Mouse (Mus musculus) right cerebral cortex, adult 2 months (tissue): ENCODE data around the gene 1700015F17Rik.

Experiments used
- DNase-seq, 2 experiments: peaks; one replicate each; pipeline ENCODE4 v3.0.0; 2021 to 2022; ENCODE audit warnings: low spot score in 2 of 2

The 1700015F17Rik gene

GRCm38 (mm10) chr5:5479043-5479442 lies at the start of gene 1700015F17Rik:
Gene 1700015F17Rik, minus strand, starts transcription at chr5:5479143.
- DNase-seq = no peak

GRCm38 (mm10) chr5:5515411-5515810 lies 36.5 kb upstream of the 1700015F17Rik start:
- no peak for DNase-seq

GRCm38 (mm10) chr5:5514196-5515076 lies 35.5 kb upstream of the 1700015F17Rik start, which contains the start of gene Cldn12:
Gene Cldn12, minus strand, starts transcription at chr5:5514958.
- DNase-seq = peak; percentile 95 to 97

- no peak for DNase-seq
Observed at GRCm38 (mm10) chr5:5511401-5511800, 32.5 kb upstream of the 1700015F17Rik start.

- peak; percentile 36 to 57 for DNase-seq
Observed at GRCm38 (mm10) chr5:5510989-5511388, 32.0 kb upstream of the 1700015F17Rik start.

DNA sequence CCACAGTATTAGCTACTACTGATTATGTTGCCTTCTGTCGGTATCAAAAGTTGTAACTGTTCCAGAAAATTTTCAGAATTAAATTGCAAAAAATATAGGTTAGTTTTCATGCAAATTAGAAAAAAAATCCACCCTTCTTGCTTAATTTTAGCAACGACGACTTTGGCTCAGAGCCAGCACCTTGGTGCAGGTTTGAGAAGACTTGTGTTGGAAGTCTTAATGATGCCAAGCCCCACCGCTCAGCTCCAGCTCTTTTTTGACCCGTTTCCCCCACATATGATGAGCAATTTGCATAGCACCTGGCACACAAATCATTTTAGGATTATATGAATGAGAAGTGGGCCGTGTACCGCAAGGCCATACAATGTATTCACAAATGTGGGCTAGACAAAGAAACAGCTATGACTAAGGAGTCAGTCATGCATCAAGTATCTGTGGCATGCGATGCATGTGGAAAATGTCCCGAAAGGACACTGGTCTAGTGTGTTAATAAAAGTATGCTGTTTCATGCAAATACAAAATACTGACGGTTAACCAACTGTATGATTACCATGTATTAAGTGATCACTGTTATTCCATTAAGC lies 31.5 kb upstream of the 1700015F17Rik start:
- DNase-seq = peak; percentile 19 to 37

- no peak for DNase-seq
Observed at GRCm38 (mm10) chr5:5508231-5508630, 29.3 kb upstream of the 1700015F17Rik start.

DNA sequence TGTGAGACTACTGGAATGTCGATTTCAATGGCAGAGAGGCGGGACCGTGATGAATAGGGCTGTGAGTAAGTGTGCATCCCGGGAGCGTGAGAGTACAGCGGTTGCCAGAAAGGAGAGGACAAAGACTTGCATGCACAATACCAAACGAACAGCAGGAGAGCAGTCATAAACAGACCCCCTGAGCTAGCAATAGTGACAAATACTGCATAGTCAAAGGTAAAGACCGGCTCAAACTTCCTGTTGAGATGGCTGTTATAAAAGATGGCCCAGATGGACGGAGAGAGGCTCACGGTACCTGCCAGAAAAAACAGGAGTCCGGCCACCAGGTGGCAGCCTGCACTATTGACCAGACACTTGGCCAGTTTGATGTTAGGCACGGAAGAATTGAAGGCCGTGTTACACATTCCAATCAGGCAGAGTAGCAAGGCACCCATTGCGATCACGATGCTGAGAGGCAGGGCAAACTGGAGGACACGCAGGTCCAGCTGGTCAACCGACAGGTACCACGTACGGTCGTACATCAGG lies 28.8 kb upstream of the 1700015F17Rik start:
- peak; percentile 74 to 84 for DNase-seq

DNA sequence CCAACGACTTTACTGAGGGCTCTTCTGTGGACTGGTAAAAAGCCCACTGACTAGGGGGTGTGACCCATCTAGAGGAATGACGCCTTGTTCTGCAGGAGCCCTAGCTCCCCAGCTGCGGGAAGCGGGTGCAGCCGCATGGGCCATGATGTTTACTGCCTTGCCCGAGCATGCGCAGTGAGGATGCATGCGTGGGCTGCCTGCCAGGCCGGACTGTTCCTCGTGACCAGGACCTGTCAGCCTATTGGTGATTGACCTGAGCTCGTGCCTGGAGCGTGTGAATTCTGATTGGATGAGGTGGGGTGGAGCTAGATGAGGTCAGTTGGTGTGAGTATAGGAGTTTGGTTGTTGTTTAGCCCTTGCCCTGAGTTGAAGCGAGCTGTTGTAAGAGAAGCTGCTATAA lies 25.5 kb upstream of the 1700015F17Rik start:
- DNase-seq = no peak

GRCm38 (mm10) chr5:5503381-5503780 lies 24.4 kb upstream of the 1700015F17Rik start:
- no peak for DNase-seq

DNA sequence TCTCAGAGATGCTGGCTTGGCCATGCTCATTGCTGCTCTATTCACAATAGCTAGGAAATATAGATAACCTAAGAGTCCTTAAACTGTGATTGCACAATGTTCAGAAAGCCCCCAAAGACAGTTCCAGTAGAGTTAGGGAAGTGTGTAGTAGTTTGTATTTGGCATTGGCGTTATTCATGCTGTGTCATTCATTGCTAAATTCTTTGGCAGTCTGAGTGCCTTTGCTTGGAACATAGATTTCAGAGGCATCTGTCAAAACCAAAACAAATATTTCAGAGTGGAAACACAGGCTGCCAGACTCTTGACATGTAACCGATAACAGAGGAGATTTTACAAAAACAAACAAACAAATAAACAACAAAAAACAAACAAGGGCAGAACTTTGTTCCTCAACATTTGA lies 22.6 kb upstream of the 1700015F17Rik start:
- DNase-seq = no peak

DNA sequence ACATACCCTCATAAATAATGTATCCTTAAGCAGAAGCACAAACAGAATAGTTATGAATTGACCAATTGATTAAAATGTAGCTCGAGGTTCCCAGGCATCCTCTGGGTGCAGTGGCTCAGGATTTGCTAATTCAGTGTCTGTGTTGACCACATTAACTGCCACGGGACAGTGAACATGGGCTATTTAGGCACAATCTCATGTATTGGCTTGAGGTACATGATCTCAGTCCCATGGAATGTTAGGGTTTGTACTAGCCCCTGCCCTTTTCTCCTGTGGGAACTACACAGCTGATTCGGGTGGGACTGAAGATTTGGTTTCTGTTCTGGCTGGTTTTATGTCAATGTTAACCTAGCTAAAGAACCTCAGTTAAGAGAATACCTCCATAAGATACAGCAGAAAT lies 17.4 kb upstream of the 1700015F17Rik start:
- no peak for DNase-seq

DNA sequence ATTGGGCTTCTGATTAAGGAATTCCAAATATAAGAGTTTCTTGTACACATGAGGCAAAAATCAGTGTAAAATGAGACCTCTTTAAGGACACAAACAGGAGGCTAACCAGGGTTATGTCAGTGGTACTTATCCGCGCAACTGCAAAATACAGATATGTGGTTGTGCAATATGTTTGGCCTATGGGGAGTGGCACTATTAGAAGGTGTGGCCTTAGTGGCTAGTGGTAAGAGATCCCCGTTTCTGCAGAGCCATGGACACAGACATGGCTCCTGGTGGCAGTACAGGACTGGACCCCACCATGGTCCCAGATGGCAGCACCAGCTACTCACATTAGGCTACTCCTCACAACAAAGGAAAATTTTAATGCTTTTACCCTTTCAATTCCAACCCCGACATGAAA lies 16.1 kb upstream of the 1700015F17Rik start:
- no peak for DNase-seq

GRCm38 (mm10) chr5:5494269-5495005 lies 15.5 kb upstream of the 1700015F17Rik start:
- peak in 1 of 2 experiments; percentile 50 for DNase-seq

- no peak for DNase-seq
Observed at GRCm38 (mm10) chr5:5492163-5492562, 13.2 kb upstream of the 1700015F17Rik start.

DNA sequence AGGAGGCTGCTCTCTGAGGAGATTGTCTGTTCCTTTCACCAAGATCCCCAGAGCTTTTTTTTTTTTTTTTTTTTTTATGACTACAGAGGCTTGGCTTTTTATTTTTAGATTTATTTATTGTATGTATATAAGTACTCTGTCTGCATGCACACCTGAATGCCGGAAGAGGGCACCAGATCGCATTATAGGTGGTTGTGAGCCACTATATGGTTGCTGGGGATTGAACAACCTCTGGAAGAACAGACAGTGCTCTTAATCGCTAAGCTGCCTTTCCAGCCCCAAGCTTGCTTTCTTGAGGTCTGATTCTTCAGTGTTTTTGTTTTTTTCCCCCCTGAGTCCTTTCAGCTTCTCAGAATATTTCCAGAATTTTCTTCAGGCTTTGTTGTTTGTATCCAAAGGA lies 7.1 kb upstream of the 1700015F17Rik start:
- no peak for DNase-seq

DNA sequence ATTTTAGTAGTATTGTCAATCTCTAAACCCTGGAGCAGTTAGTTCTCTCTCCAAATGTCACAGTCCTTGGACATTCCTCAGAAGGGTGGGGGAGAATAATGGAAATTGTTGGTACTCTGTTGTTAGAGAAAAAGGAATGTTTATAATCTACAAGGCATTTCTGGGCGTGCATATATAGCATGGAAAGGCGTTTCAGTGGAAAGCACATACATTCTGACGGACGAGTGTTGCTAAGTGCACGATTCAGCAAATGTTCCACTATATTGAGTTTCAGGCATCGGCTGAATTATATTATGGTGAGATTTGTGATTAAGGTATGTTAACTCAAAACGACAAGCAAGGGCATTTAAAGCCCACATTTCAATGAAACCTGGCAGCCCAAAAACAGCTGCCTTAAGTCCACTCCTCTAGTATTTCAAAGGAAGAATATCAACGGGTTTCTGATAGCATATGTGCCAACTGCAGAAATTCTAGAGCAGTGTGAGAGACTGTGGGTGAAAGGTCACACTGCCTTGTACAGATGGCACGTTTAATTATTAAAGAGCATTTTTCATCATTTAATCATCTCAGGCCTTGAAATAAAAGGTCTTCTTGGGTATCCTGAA lies 4.4 kb upstream of the 1700015F17Rik start:
- no peak for DNase-seq

GRCm38 (mm10) chr5:5481662-5482061 lies 2.7 kb upstream of the 1700015F17Rik start:
- peak; percentile 12 to 21 for DNase-seq

DNA sequence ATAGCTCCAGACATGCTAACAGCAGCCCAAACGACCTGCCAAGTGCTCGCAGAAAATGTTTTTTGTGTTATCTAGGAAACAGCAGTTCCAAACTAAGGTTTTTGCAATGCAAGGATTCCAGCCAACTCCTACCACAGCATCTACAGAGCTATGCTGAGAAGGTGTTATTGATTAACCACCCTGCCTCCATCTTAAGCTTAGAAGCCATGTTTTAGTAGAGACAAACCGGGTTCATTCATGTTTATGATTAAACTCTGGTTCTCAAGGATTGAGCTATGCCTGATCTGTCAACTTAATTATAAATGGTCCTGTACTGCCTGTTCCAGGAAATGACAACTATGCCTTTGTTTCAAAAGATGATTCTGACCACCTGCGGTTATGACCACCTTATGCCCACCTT lies 2.8 kb downstream of the 1700015F17Rik start:
- no peak for DNase-seq

- DNase-seq = no peak
Observed at GRCm38 (mm10) chr5:5465256-5465655, 13.7 kb downstream of the 1700015F17Rik start.

DNA sequence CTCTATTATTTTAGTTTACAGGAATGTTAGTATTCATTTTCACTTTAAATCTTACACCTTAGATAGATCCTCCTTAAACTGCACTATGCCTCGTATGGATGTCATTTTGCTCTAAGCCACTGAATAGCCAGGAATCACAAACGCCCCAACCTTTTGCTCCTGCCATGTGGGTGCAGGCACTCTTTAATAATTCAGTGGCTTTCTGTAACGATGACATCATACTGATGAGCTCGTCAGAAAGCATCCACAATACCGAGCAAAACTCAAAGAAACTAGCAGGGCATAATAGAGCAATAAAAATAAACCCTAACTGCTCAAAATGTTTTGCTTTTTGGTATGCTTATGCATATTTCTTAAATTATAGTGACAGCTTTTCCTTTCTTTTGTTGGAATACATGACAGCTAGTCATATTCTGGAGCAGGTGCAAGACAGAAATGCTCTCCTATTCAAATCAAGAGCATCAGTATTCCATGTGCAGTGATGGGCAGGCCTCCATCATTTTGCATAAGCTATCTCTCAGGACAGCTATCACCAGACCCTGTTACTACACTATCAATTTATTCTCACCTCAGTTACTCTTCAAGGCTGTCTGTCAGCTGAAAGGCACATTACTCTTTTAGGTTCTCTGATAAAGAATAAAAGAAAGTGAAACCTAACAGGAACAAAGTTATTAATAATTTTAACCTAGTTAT lies 47.1 kb downstream of the 1700015F17Rik start:
- DNase-seq = no peak
